Comparison of ENCODE assay signal across 8 mouse cellular contexts in genomic region chr11:118247359-118248095, GRCm38 (mm10). TPM values are rescaled to one million over a fixed set of nuclear protein-coding genes. Genes with fewer than 3 reads are reported as not detected.
A peak's percentile ranks its signal among the peaks of the same experiment; 100 is the strongest.
DNase-seq lines count a peak whose midpoint lies in the region; ATAC-seq and TF ChIP-seq lines count a peak whose summit lies in the region.

No protein-coding gene starts in this region.

- no peaks in the 10 kb centered on the region for H3K9me3 ChIP-seq in hindbrain, embryonic 14.5 days (ENCODE audit: control insufficient read depth, low read length)
- H3K9me3 ChIP-seq in limb, embryonic 14.5 days (ENCODE audit: control insufficient read depth, low read length) = no peaks in the 10 kb centered on the region
- no peaks in the 10 kb centered on the region for H3K9me3 ChIP-seq in midbrain, embryonic 12.5 days

- no peak for ATAC-seq in hindbrain, embryonic 14.5 days (ENCODE audit: low FRiP score)
- ATAC-seq in limb, embryonic 14.5 days (ENCODE audit: low FRiP score, low read depth) = no peak
- ATAC-seq in midbrain, embryonic 12.5 days (ENCODE audit: low FRiP score, low read depth) = peak; percentile 3; the same call in 1 of the 2 replicates

- 2% methylated on average over 43 of the region's 43 CpGs for WGBS in hindbrain, embryonic 14.5 days
- WGBS in limb, embryonic 14.5 days = under 1% methylated on average over 38 of the region's 43 CpGs
- 2% methylated on average over 43 of the region's 43 CpGs for WGBS in midbrain, embryonic 12.5 days
- 1% methylated on average over 43 of the region's 43 CpGs for WGBS in spleen, adult 2 months

- peak overlapping the region; percentile 93 for H3K4me2 ChIP-seq in hindbrain, embryonic 14.5 days (replicated peaks)
- H3K4me2 ChIP-seq in limb, embryonic 14.5 days (replicated peaks; ENCODE audit: low read depth, low read length, severe bottlenecking) = peak overlapping the region; percentile 73
- H3K4me2 ChIP-seq in midbrain, embryonic 12.5 days (replicated peaks) = peak overlapping the region; percentile 94

- H3K4me3 ChIP-seq in hindbrain, embryonic 14.5 days (replicated peaks; ENCODE audit: low read length) = peak overlapping the region; percentile 93
- peak overlapping the region; percentile 88 for H3K4me3 ChIP-seq in limb, embryonic 14.5 days (replicated peaks; ENCODE audit: low read length)
- H3K4me3 ChIP-seq in midbrain, embryonic 12.5 days = peak overlapping the region; percentile 84
- peak overlapping the region; percentile 86 for H3K4me3 ChIP-seq in spleen, adult 2 months (ENCODE audit: extremely low read depth, insufficient read depth, insufficient read length)

- no peaks in the 10 kb centered on the region for H3K36me3 ChIP-seq in hindbrain, embryonic 14.5 days (replicated peaks; ENCODE audit: control insufficient read depth, insufficient read depth)
- H3K36me3 ChIP-seq in limb, embryonic 14.5 days (ENCODE audit: control insufficient read depth, insufficient read depth, low read length) = no peaks in the 10 kb centered on the region
- no peaks in the 10 kb centered on the region for H3K36me3 ChIP-seq in midbrain, embryonic 12.5 days
- no peaks in the 10 kb centered on the region for H3K36me3 ChIP-seq in spleen, adult 2 months (ENCODE audit: control insufficient read depth, insufficient read depth, low read length)

- no peak for TF ChIP-seq CTCF in spleen, adult 2 months (IDR thresholded peaks at IDR 0.05; ENCODE audit: extremely low read depth, insufficient read depth, insufficient read length, insufficient replicate concordance)

- peak overlapping the region; percentile 60 for H3K27ac ChIP-seq in hindbrain, embryonic 14.5 days
- peak overlapping the region; percentile 48; the same call in 1 of the 2 replicates for H3K27ac ChIP-seq in limb, embryonic 14.5 days (replicated peaks; ENCODE audit: low read depth, low read length)
- peak overlapping the region; percentile 46; the same call in 1 of the 2 replicates for H3K27ac ChIP-seq in midbrain, embryonic 12.5 days (replicated peaks)
- peak overlapping the region; percentile 95 for H3K27ac ChIP-seq in spleen, adult 2 months (ENCODE audit: insufficient read depth, low read length)

- H3K4me1 ChIP-seq in hindbrain, embryonic 14.5 days (replicated peaks; ENCODE audit: control insufficient read depth, insufficient read depth, low read length) = peaks cover 13% of the 10 kb centered on the region
- peaks cover 32% of the 10 kb centered on the region for H3K4me1 ChIP-seq in limb, embryonic 14.5 days (ENCODE audit: control insufficient read depth, insufficient read depth, low read length)
- peaks cover 21% of the 10 kb centered on the region for H3K4me1 ChIP-seq in midbrain, embryonic 12.5 days
- H3K4me1 ChIP-seq in spleen, adult 2 months (ENCODE audit: control insufficient read depth, insufficient read depth, insufficient read length) = peaks cover 20% of the 10 kb centered on the region; the same call in 1 of the 2 replicates

- H3K9ac ChIP-seq in hindbrain, embryonic 14.5 days = peak overlapping the region; percentile 83
- peak overlapping the region; percentile 74 for H3K9ac ChIP-seq in limb, embryonic 14.5 days (ENCODE audit: low read depth, low read length, severe bottlenecking)
- H3K9ac ChIP-seq in midbrain, embryonic 12.5 days (replicated peaks) = peak overlapping the region; percentile 86

- DNase-seq in ZHBTc4 (ENCODE audit: low read depth, low spot score) = peak; percentile 50
- peak; percentile 76 for DNase-seq in cerebellum, adult 9-11 months
- peak; percentile 67 for DNase-seq in gastrocnemius, adult 18-20 months (ENCODE audit: low spot score)
- peak; percentile 38 for DNase-seq in hindbrain, embryonic 14.5 days (ENCODE audit: low spot score)
- peak; percentile 40 for DNase-seq in limb, embryonic 14.5 days (ENCODE audit: low spot score)
- peak in 1 of 2 experiments; percentile 52 for DNase-seq in spleen, adult 2 months (ENCODE audit: low read depth in 1 of 2, low spot score in 2 of 2)
- no peak for DNase-seq in frontal cortex, adult 2 months (ENCODE audit: extremely low spot score in 1 of 2, low spot score in 1 of 2)

- TF ChIP-seq POLR2A in limb, embryonic 14.5 days (IDR thresholded peaks at IDR 0.05; ENCODE audit: borderline replicate concordance, extremely low read depth, insufficient read depth, insufficient read length) = no peak
- no peak for TF ChIP-seq POLR2A in spleen, adult 2 months (IDR thresholded peaks at IDR 0.05; ENCODE audit: low read depth, low read length)

- H3K27me3 ChIP-seq in hindbrain, embryonic 14.5 days (ENCODE audit: control insufficient read depth, insufficient read depth, low read length) = no peaks in the 10 kb centered on the region
- no peaks in the 10 kb centered on the region for H3K27me3 ChIP-seq in limb, embryonic 14.5 days (ENCODE audit: control insufficient read depth, insufficient read depth, low read length)
- peaks cover 13% of the 10 kb centered on the region for H3K27me3 ChIP-seq in midbrain, embryonic 12.5 days
- no peaks in the 10 kb centered on the region for H3K27me3 ChIP-seq in spleen, adult 2 months (ENCODE audit: control insufficient read depth, insufficient read depth, low read length)

RNA-seq across cellular contexts. Expression of gene Cyth1, which starts 0.9 kb away (rescaled TPM):
- total RNA-seq in gastrocnemius, adult 18-20 months (2021) = 10 to 100 TPM; 38.4 to 40.3 TPM
- polyA plus RNA-seq in hindbrain, embryonic 14.5 days (2014; fragmentation: Nextera tagmentation; extraction: Ambion mirVana) = 18.1 and 18.7 TPM in 2 replicates
- 22.3 and 22.4 TPM in 2 replicates for polyA plus RNA-seq in limb, embryonic 14.5 days (2012; rRNA removed)
- polyA plus RNA-seq in limb, embryonic 14.5 days (2014; fragmentation: Nextera tagmentation; extraction: Ambion mirVana) = 13.1 and 13.5 TPM in 2 replicates
- 28.3 and 28.5 TPM in 2 replicates for polyA plus RNA-seq in midbrain, embryonic 12.5 days (2016; fragmentation: Nextera tagmentation; extraction: Ambion mirVana)
- 47.7 and 57.3 TPM in 2 replicates for polyA plus RNA-seq in spleen, adult 2 months (2012; rRNA removed)
- polyA plus RNA-seq in frontal cortex, adult 2 months (2012; rRNA removed) = 70.4 and 90.1 TPM in 2 replicates

RNA-seq across cellular contexts. Expression of gene Usp36, which starts 42.5 kb away (rescaled TPM):
- total RNA-seq in gastrocnemius, adult 18-20 months (2021) = 10 to 100 TPM; 12.9 to 14.1 TPM
- polyA plus RNA-seq in hindbrain, embryonic 14.5 days (2014; fragmentation: Nextera tagmentation; extraction: Ambion mirVana) = 11.9 and 13.6 TPM in 2 replicates
- polyA plus RNA-seq in limb, embryonic 14.5 days (2012; rRNA removed) = 24.3 and 29.7 TPM in 2 replicates
- 17.7 and 19.5 TPM in 2 replicates for polyA plus RNA-seq in limb, embryonic 14.5 days (2014; fragmentation: Nextera tagmentation; extraction: Ambion mirVana)
- polyA plus RNA-seq in midbrain, embryonic 12.5 days (2016; fragmentation: Nextera tagmentation; extraction: Ambion mirVana) = 17.6 and 20.8 TPM in 2 replicates
- polyA plus RNA-seq in spleen, adult 2 months (2012; rRNA removed) = 20.9 and 25.3 TPM in 2 replicates
- 27.7 and 28.4 TPM in 2 replicates for polyA plus RNA-seq in frontal cortex, adult 2 months (2012; rRNA removed)

Comparison
In these comparisons a context has a peak if more than half of its experiments do, and no peak if none do; other contexts are left out.
1. DNase-seq: peak in ZHBTc4 (single experiment), cerebellum, adult 9-11 months (single experiment), gastrocnemius, adult 18-20 months (single experiment), hindbrain, embryonic 14.5 days (single experiment) and limb, embryonic 14.5 days (single experiment); none in frontal cortex, adult 2 months (0 of 2).
2. Peak in every context shown above with its lines, with median percentiles within 50 percentile points of each other: H3K27ac ChIP-seq, H3K4me2 ChIP-seq, H3K4me3 ChIP-seq and H3K9ac ChIP-seq.